Mouse (Mus musculus): ENCODE data around the gene Apmap.

DNA sequence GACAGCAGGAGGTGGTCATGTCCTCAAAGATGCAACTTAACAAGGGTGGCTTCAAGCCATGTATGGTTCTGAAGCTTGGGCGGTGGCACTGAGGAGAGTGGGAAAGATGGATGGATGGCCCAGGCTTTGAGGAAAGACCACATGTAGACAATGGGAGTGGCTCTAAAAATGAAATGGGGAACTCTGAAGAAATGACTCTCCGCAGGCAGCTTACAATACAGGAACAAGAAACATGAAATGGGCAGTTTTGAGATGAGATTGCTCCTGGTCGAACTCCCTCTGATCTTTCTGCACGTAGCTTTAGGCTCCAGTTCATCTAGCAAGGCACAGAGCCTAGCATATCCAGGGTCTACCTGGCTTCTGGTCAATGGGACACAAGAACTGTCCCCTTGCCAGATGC, 20.9 kb upstream of the Apmap start:
- TF ChIP-seq CTCF (IDR thresholded peaks at IDR 0.05; ENCODE audit: extremely low read depth, insufficient read depth, low read length) (no peak), POLR2A (IDR thresholded peaks at IDR 0.05; ENCODE audit: extremely low read depth, insufficient read depth, low read length) (no peak)
